Mouse (Mus musculus): ENCODE measurements around the gene Ntrk3. TPM values are rescaled to one million over a fixed set of nuclear protein-coding genes. Genes with fewer than 3 reads are reported as not detected.
A peak's percentile ranks its signal among the peaks of the same experiment; 100 is the strongest.

Gene Ntrk3
- total RNA-seq, 2 experiments from 2014 or later, result 1.00 to 1.2 TPM

DNA sequence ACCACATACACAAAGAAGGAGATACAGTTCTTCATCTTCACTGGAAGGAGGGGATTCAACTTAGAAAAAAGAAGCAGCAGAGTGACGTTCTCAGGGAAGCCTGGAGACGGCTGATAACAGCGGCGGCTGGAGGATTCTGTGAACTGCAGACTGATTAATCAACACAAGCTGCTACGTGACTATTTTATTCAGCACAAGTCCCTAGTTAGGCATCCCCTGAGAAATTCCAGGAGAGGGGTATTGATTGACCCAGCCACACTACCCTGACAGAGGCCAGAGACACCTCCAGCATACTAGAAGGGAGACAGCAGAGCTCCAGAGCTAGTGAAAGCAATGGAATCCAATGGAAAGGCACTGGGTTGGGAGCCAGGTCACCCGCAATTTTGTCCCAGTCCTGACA lies 516.1 kb downstream of the Ntrk3 start:
- DNase-seq (ENCODE audit: low spot score), result no peak

DNA sequence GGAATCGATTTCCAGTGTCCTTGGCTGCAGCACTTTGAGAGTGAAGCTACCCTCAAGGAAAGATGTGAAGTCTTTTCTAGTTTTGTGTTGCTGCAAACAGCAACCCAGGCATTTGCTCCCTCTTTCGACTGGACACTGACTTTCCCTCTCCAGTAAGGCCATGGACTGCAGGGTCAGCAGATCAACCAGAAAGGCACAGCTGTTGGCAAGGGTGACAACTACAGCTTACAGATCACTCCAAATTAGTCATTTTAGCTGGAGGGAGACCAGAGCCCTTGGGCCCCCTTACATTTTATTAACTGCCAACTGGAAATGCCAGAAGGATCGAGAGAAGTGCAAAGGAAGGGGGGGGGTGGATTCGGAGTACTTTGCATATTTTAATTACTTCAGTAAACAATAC lies 516.9 kb downstream of the Ntrk3 start:
- no peak for DNase-seq (ENCODE audit: low spot score)

DNA sequence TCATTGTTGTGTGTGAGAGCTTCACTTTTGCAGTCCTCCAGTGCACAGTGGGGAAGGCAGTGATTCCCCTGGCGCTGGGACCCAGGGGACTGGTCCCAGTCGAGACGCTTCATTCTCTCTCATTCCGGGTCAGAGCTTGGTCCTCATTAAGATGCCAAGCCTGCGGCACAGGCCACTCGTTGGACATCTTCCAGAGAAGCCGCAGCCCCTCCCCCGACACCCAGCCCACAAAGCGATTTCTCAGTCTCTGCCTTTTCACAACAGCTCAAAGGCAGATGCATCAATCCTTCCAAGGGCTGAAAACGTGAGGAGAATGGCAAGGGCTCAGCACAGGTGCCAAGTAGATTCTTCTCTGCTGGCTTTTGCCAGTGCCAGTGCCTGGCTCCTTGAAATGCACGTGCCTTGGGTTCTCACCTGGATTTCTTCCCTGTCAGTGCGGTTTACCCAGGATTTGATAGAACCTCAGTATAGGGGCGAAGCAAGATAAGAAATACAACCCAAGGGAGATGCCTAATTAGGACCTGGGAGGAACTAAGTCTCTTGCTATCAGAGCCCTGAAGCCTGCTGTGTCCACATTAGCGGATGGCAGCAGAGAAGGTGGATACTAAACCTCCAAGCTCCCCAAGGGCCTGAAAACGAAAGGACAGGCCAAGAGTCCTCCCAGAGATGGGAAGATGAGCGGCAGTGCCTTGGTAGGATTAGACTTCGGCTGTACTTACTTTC lies 546.7 kb downstream of the Ntrk3 start:
- DNase-seq (ENCODE audit: low spot score), result peak; percentile 6

DNA sequence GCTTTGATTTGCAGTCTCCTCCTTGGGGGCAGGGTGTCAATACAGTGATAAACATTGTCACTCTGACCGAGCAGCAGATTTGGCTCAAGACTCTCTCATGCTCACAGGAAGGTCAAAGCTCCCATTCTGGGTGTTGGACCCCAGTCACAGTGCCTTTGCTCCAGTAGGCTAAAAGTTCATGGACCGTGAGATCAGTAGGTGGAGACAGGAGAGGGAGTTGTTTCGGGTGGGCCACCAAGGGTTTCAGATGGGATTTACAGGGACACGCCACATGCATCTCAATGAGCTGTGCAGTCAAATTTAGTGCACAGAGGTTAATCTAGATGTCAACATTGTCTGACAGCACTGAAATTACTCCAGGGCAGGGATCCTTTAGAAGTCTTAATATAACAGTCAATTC lies 552.2 kb downstream of the Ntrk3 start:
- DNase-seq (ENCODE audit: low spot score), result no peak

DNA sequence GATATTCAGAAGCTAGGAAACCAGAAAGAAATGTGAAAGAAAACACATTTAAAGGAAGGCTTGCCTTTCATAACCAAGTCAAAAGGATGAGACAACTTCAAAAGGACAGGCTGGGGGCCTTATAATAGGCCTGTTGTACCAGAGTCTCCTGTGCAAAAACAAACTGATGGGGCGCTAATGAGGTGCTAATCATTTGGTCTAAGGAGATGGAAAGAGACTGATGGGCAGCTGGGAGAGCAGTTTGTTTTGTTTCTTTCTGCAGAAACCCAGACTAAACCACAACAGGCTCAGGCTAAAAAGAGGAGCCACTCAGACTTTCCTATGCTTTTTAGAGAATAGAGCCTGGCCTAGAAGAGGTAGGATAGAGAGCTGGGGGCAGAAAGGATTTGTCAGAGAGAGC lies 554.4 kb downstream of the Ntrk3 start:
- DNase-seq (ENCODE audit: low spot score), result no peak

DNA sequence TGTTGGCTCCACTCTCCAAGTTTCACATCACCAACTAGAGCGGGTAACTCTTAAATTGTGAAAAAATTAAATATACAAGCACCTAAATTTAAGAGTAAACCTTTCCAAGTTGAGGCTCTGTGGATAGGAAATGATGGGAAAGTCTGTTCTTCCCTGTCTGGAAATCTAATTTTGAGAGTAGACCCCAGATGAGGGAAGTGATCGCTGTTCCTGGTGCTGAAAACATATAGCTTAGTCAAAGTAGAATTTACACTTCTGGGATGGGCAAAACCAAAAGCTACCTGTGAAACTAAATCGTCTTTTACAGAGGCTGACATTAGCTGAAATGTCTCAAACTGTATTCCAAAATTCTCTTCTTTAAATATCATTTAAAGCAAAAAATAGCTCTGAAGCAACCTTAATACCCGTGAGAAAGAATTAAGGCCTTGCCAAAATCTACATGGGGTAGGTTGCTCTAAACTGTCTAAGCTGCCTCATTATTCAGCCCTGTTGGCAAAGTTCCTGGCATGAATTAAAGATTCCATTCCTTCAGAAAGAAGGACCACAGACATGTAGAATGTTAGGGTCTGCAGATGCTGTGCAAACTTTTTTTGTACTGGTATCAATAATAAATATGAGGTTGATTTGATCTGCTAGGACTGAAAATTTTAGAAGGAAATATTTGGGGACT lies 557.7 kb downstream of the Ntrk3 start:
- DNase-seq (ENCODE audit: low spot score), result no peak

DNA sequence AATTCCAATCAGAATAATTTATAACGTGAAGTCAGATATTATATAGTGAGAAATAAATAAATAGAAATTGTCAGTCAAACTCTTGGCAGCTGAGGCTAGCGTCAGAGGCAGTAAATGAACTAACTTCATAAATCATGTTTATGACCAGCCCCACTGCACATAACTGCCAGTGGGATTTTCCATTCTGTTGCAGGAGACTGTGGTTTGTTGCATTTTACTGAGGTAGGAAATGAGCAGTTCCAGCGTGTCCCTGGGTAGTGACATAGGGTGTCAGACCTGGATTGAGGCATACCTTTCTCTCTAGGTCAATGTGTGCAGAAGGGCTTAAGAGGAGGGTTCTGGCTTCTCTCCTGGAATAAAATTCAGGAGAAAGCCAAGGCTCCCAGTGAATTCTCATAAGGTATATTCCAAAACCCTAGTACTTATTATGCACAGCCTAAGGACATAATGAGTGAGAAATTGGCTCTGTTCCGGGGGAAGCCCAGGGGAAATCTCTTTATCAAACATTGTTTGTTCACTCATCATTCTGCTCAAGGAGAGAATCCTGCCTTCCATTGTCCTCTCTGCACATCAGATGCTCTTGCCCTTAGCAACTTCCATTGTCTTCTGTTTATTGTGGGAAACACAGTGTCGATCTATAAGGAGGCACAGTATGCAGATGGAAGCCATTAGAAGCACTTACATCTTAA lies 565.4 kb downstream of the Ntrk3 start:
- DNase-seq (ENCODE audit: low spot score), result no peak

DNA sequence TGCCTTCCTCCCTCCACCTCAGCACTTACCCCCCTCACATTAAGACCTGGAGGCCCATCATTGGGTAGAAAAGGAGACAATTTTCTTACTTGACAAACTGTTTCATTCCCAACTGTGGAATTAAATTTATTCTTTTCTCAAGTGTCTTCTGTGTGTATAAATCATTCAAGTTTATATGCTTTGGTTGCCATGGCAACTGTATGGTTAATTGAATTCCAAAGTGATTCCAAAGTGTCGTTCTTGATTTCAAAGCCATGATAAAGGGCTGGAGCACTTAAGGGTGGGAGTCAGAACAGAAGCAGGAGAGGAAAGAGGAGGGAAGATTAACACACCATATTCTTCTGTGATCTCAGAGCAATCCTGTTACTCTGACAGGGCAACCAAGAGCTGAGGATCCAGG lies 572.3 kb downstream of the Ntrk3 start:
- DNase-seq (ENCODE audit: low spot score), result no peak

DNA sequence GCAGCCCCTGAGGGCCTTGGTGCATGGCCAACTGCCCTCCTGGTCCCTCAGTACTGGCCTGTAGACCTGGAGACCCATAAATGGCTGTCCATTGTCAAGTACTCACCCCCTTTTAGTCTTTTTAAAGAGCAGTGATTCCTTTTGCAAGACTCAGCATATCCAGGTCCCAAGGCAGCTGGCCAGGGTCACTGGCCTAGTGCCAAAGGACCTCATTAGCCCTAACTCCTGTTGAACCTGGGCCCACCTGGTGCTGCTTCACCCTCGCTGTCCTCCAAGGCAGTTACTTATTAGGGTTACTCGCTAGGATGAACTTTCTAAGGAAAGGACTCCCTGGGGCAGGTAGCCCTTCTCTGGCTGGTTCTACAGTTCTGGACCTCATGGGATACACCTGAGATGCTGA lies 579.9 kb downstream of the Ntrk3 start:
- no peak for DNase-seq (ENCODE audit: low spot score)

DNA sequence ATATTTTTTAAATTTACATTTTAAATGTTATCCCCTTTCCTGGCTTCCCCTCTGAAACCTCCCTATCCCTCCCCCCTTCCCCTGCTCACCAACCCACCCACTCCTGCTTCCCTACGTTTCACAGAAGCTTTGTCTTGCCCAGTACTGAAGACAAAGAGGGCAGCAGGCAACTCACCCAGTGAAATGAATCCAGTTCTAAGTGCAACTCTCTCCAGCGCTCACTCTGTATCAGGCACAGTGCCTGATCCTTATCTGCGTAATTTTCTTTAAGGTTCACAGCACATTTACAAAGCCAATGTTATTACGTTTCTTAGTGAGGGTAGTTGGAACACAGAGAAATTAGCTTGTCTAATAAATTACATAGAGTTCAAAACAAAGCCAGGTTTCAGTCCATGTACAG lies 592.6 kb downstream of the Ntrk3 start:
- no peak for DNase-seq (ENCODE audit: low spot score)

DNA sequence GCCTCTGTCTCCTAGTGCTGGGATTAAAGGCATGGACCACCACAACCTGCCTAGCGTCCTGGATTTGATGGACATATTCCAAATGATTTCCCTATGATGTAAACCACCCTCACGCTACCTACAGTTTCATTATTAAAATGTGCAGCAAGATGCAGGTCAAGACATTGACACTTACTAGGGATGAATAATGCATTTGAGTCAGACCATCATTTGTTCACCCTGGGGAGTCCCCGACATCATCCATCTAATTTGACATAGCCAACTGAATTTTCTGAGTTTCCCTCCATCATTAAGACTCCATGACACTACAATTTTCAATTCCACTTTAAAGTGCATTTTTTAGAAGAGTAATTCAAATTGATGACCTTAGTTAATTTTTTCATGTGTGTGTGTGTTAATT lies 593.0 kb downstream of the Ntrk3 start:
- DNase-seq (ENCODE audit: low spot score), result no peak

DNA sequence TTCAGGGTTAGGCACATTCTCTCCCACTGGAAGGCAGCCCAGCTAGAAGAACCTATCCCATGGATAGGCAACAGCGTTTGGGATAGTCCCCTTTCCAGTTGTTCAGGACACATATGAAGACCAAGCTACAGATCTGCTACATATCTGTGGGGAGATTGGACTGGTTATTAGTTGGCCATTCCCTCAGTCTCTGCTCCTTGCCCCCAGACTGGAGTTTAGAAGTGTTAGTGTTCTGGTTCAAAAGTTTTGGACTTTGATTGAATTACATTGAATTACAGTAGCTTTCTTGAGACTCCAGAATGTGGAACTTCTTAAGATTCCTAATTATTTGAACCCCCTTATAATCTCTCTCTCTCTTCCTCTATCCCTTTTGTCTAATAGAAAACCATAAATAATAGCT lies 607.8 kb downstream of the Ntrk3 start:
- no peak for DNase-seq (ENCODE audit: low spot score)

Other genes with a start within 250 kb of the Ntrk3 start
- gene Mrps11, start 45.1 kb upstream of the Ntrk3 start, total RNA-seq (2021), result 10 to 100 TPM; 29.8 to 30.5 TPM
- 10 to 100 TPM; 28.2 to 31.5 TPM for gene Mrpl46, start 45.5 kb upstream of the Ntrk3 start, total RNA-seq (2021)
- 10 to 100 TPM; 21.9 to 22.3 TPM for gene Det1, start 109.3 kb upstream of the Ntrk3 start, total RNA-seq (2021)
- gene Aen, start 157.8 kb upstream of the Ntrk3 start, total RNA-seq (2021), result 10 to 100 TPM; 51.1 to 52.9 TPM
- 1 to 10 TPM; 1.3 to 1.9 TPM for gene Isg20, start 175.4 kb upstream of the Ntrk3 start, total RNA-seq (2021)